Mouse (Mus musculus): Measurements from ENCODE around the gene Shb.

Shb gene

GRCm38 (mm10) chr4:45455001-45455400 is 77.3 kb downstream of the Shb start:
- DNase-seq (ENCODE audit: low spot score in 2 of 2): no peak

- no peak for DNase-seq (ENCODE audit: low spot score in 2 of 2)
Measured at GRCm38 (mm10) chr4:45453271-45453851, 78.9 kb downstream of the Shb start.

GRCm38 (mm10) chr4:45452569-45453111 is 79.6 kb downstream of the Shb start:
- peak in 1 of 2 experiments; percentile 21 for DNase-seq (ENCODE audit: low spot score in 2 of 2)

GRCm38 (mm10) chr4:45449012-45449411 is 83.3 kb downstream of the Shb start:
- no peak for DNase-seq (ENCODE audit: low spot score in 2 of 2)

GRCm38 (mm10) chr4:45448481-45448880 is 83.8 kb downstream of the Shb start:
- DNase-seq (ENCODE audit: low spot score in 2 of 2): no peak

- DNase-seq (ENCODE audit: low spot score in 2 of 2): no peak
Measured at GRCm38 (mm10) chr4:45447196-45447595, 85.1 kb downstream of the Shb start.

- DNase-seq (ENCODE audit: low spot score in 2 of 2): no peak
Measured at GRCm38 (mm10) chr4:45445235-45445634, 87.0 kb downstream of the Shb start.

GRCm38 (mm10) chr4:45444813-45445212 is 87.5 kb downstream of the Shb start:
- no peak for DNase-seq (ENCODE audit: low spot score in 2 of 2)

GRCm38 (mm10) chr4:45443652-45444051 is 88.6 kb downstream of the Shb start:
- DNase-seq (ENCODE audit: low spot score in 2 of 2): no peak

- DNase-seq (ENCODE audit: low spot score in 2 of 2): no peak
Measured at GRCm38 (mm10) chr4:45442237-45442636, 90.0 kb downstream of the Shb start.

- DNase-seq (ENCODE audit: low spot score in 2 of 2): no peak
Measured at GRCm38 (mm10) chr4:45441778-45442177, 90.5 kb downstream of the Shb start.

- no peak for DNase-seq (ENCODE audit: low spot score in 2 of 2)
Measured at GRCm38 (mm10) chr4:45439281-45439680, 93.0 kb downstream of the Shb start.

- DNase-seq (ENCODE audit: low spot score in 2 of 2): no peak
Measured at GRCm38 (mm10) chr4:45437010-45437409, 95.3 kb downstream of the Shb start.

- no peak for DNase-seq (ENCODE audit: low spot score in 2 of 2)
Measured at GRCm38 (mm10) chr4:45436383-45436913, 95.8 kb downstream of the Shb start.

- no peak for DNase-seq (ENCODE audit: low spot score in 2 of 2)
Measured at GRCm38 (mm10) chr4:45435899-45436298, 96.4 kb downstream of the Shb start.

- no peak for DNase-seq (ENCODE audit: low spot score in 2 of 2)
Measured at GRCm38 (mm10) chr4:45434681-45435080, 97.6 kb downstream of the Shb start.

- no peak for DNase-seq (ENCODE audit: low spot score in 2 of 2)
Measured at GRCm38 (mm10) chr4:45434071-45434470, 98.2 kb downstream of the Shb start.

GRCm38 (mm10) chr4:45431806-45432205 is 100.5 kb downstream of the Shb start:
- DNase-seq (ENCODE audit: low spot score in 2 of 2): no peak

GRCm38 (mm10) chr4:45431316-45431715 is 101.0 kb downstream of the Shb start:
- DNase-seq (ENCODE audit: low spot score in 2 of 2): no peak

- DNase-seq (ENCODE audit: low spot score in 2 of 2): no peak
Measured at GRCm38 (mm10) chr4:45429451-45429850, 102.8 kb downstream of the Shb start.

GRCm38 (mm10) chr4:45426724-45427457 is 105.4 kb downstream of the Shb start:
- DNase-seq (ENCODE audit: low spot score in 2 of 2): no peak

GRCm38 (mm10) chr4:45423406-45423805 is 108.9 kb downstream of the Shb start:
- DNase-seq (ENCODE audit: low spot score in 2 of 2): no peak

GRCm38 (mm10) chr4:45422640-45423039 is 109.6 kb downstream of the Shb start:
- DNase-seq (ENCODE audit: low spot score in 2 of 2): no peak
